Mouse (Mus musculus): ENCODE data around the gene Mien1.
A peak's percentile ranks its signal among the peaks of the same experiment; 100 is the strongest.

Gene Mien1

DNA sequence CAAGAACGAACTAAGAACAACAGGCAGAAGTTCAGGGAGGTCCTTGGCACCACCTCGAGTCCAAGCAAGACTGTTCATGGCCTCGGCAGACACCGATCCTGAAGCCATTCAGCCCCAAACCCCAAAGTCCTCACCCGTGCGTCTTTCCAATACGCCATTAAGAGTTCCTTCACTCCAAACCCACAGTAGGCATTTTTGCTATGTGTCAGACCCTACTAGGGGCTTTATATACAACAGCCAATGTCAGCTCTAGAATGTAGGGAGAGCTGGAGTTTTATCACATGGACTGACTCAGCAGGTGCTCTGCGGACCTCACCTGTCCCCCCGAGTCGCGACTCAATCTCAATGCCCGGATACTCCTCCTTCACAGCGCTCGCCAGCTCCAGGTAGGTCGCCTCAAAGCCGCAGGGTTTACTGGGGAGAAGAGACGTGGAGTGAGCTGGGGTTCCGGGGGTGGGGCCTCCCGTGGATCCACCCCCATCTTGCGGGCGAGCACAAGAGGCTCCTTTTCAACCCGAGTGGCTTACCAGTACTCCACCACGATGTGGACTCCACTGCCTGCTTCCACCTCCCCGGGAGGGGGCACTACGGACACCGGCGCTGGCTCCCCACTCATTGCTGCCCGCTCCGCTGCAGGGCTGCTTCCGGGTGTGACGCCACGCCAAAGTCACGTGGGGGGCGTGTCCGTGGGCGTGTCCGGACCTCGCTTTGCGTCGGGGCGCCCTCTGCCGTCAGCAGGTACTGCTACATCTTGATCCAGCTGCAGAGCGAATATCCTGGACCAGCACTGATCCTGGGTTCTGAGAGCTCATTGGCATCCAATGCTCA lies at the start of gene Mien1:
Gene Mien1 (minus strand): TSS at position 661 of the 828 bp plus-strand sequence.
- peak; percentile 94 for DNase-seq

DNA sequence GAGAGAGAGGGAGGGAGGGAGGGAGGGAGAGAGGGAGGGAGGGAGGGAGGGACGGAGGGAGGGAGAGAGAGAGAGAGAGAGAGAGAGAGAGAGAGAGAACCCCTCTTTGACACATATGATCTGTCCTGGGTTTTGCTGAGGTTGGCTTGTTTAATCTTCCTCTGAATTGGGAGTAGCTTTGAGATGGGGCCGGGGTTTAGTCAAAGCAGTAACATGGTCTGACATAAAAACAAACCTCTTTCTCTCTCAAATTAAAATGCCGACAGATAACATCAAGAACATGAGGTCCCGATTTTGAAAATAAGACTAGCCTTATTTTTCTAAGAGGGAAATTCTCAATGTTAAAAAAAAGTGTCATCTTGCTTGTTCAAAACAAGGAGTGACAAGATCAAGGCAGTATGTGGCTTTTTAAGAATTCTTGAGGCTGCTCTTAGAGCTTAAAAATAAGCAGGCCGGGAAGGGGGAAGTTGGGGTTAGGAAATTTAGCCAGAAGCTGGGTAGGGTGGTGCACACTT lies 48.8 kb upstream of the Mien1 start:
- no peak for DNase-seq

DNA sequence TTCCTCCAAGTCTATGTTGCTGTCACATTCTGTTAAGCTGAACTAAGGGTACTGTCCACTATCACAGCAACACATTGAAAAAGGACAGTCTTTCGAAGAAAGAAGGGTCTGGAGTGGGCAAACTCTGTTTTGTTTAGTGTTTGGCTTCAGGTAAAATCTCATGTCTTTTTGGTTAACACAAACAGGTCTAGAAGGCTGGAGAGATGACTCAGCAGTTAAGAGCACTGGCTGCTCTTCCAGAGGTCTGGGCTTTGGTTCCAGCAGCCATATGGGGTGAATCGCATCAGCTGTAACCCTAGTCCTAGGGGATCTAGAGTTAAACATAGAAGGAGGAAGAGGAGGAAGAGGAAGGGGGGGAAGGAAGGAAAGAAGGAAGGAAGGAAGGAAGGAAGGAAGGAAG lies 47.0 kb upstream of the Mien1 start:
- no peak for DNase-seq

GRCm38 (mm10) chr11:98482067-98482466 lies 43.3 kb upstream of the Mien1 start:
- no peak for DNase-seq

- DNase-seq = no peak
Measured at GRCm38 (mm10) chr11:98481231-98481630, 42.4 kb upstream of the Mien1 start.

- DNase-seq = no peak
Measured at GRCm38 (mm10) chr11:98479940-98480497, 41.2 kb upstream of the Mien1 start.

DNA sequence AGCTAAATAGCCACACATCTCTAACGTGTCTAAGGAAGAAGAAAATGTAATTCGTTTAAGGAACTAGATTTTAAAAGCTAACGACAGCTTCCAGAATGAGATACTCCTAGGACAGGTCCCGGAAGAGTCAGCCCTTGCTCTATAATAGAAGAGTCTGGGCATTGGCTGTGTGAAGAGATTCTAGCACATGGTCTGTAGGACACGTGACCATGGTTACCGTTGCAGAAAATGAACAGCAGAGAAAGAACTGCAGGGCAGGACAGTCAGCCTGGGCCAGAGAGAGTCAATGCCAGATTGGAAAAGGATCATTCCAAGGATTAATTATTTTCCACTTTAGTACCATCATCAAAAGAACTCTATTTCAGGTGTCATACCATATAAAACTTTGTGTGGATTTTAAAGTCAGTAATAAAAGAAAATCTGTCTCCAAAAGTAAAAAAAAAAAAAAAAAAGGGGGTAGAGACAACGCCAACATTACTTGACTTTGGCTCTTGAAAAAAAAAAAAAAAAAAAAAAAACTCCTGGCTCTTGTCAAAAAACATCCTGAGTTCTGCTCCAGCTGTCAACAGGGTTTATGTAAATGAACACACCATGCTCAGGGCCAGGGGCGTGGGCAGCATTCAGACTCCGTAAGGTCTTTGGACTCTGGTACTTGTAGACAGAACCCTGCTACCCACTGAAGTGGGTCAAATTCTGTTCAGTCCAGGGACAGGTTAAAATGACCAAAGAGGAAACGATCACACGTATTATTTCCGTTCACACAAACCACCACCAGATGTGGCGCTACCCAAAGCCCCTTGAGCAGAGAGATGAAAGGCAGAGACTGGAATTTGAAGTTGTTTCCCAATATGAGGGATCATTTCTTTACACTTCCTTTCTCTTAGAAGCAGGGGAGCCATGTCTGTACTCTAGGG lies 40.5 kb upstream of the Mien1 start:
- no peak for DNase-seq

GRCm38 (mm10) chr11:98477011-98477701 lies 38.4 kb upstream of the Mien1 start:
- no peak for DNase-seq

- DNase-seq = no peak
Measured at GRCm38 (mm10) chr11:98476434-98476807, 37.6 kb upstream of the Mien1 start.

DNA sequence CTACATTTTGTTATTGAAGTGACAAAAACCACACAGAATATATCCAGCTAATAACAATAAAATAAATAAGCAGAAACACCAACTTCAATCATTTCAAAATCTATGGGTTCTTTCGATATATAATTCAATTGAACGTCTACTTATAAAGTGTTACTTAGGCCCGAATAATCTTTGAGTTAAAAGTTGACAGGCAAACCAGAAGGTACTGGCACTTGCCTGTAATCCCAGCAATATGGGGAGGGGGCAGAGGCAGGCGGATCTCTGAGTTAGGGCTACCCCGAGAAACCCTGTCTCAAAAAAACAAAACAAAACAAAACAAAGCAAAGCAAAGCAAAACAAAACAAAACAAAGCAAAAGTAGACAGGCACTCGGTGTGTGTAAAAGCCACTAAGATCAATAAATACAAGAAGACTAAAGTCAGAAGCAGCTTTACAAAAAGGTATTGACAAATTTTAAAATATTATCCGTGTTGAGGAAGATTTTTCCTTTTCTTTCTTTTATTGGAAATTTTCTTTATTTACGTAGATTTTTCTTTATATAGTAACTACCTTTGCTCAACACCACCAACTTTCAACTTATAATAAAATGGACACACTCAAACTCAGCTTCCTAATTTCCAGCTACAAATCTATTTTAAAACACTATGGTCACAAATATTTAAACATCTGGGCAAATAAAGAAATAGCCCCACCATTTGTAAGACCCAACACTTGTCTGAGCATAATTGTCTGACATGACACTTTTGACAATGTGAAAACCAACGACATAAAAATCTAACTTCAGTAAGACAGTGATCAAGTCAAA lies 37.0 kb upstream of the Mien1 start:
- no peak for DNase-seq

GRCm38 (mm10) chr11:98474967-98475366 lies 36.2 kb upstream of the Mien1 start:
- DNase-seq = no peak

GRCm38 (mm10) chr11:98473916-98474479 lies 35.2 kb upstream of the Mien1 start:
- DNase-seq = no peak

DNA sequence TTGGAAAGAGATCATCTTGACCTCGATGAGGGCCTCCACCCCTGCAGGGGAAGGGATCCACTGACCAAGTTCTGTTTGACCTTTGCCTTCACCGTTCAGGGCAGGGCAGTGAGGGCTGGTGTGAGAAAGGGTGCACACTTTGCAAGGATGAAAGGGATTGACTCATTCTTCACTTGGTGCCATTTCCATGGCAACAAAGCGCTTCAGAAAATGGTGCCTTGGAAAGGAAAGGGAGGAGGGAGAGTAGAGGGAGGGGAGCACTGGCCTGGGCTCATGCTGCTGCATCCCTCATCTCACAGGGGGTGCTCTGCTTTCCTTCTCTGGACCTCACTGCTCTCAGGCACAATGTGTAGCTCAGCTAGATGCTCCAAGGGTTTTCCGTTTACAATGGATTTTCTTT lies 33.9 kb upstream of the Mien1 start:
- DNase-seq = no peak

GRCm38 (mm10) chr11:98470795-98471194 lies 32.0 kb upstream of the Mien1 start:
- no peak for DNase-seq

- no peak for DNase-seq
Measured at GRCm38 (mm10) chr11:98469761-98470714, 31.2 kb upstream of the Mien1 start.

DNA sequence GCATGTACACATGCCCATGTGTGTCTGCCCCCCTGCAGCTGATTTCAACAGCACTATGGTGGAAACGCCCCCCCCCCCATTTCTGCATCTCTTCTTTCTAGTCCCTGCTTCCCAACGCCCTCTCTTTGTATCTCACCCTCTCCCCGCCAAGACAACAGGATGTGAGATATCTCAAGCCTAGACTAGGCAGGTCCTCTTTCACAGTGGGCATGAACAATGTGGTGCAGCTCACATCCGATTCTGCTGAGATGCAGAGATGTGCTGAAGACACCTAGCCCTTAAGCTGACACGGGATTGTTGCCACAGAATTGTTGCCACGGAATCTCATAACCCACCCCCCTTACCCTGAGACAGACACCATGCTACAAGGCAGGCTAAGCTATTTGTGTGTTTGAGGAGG lies 25.7 kb upstream of the Mien1 start:
- no peak for DNase-seq

GRCm38 (mm10) chr11:98463911-98464310 lies 25.1 kb upstream of the Mien1 start:
- DNase-seq = no peak

GRCm38 (mm10) chr11:98462255-98462654 lies 23.5 kb upstream of the Mien1 start:
- no peak for DNase-seq

- no peak for DNase-seq
Measured at GRCm38 (mm10) chr11:98461109-98461720, 22.4 kb upstream of the Mien1 start.

GRCm38 (mm10) chr11:98459860-98460259 lies 21.1 kb upstream of the Mien1 start:
- no peak for DNase-seq
